ENCODE assay signal across 25 mouse cellular contexts in genomic region chr5:13411920-13412319, GRCm38 (mm10).
"Had no signal": no experiment of that assay in that cellular context is flagged by ENCODE, and none has a peak within 500 bp of the region (broad histone marks: within the 10 kb centered on the region; RNA-seq: fewer than 3 reads in every experiment).

No protein-coding gene starts in this region.

- H3K9ac ChIP-seq: heart, embryonic 12.5 days; hindbrain, embryonic 12.5 days; hindbrain, embryonic 14.5 days; intestine, embryonic 15.5 days; limb, embryonic 12.5 days; liver, embryonic 12.5 days; liver, embryonic 14.5 days had no signal

- H3K36me3 ChIP-seq: heart, embryonic 10.5 days; heart, embryonic 12.5 days; hindbrain, embryonic 10.5 days; hindbrain, embryonic 12.5 days; intestine, embryonic 15.5 days; limb, embryonic 12.5 days; liver, embryonic 12.5 days had no signal

- H3K9me3 ChIP-seq: heart, embryonic 10.5 days; heart, embryonic 12.5 days; hindbrain, embryonic 10.5 days; hindbrain, embryonic 12.5 days; intestine, embryonic 15.5 days; limb, embryonic 12.5 days; liver, embryonic 12.5 days had no signal

- H3K4me3 ChIP-seq: heart, embryonic 10.5 days; heart, embryonic 12.5 days; hindbrain, embryonic 10.5 days; hindbrain, embryonic 12.5 days; intestine, embryonic 15.5 days; limb, embryonic 12.5 days; liver, embryonic 12.5 days had no signal

- H3K27me3 ChIP-seq: heart, embryonic 12.5 days; hindbrain, embryonic 12.5 days; intestine, embryonic 15.5 days; limb, embryonic 12.5 days; liver, embryonic 12.5 days had no signal

- ATAC-seq: hindbrain, embryonic 16.5 days; inflammation-experienced regulatory T-cells, adult 6 months; intestine, embryonic 15.5 days; intestine, postnatal 0 days; liver, embryonic 12.5 days had no signal

- H3K27ac ChIP-seq: heart, embryonic 10.5 days; hindbrain, embryonic 10.5 days; hindbrain, embryonic 12.5 days; hindbrain, embryonic 14.5 days; intestine, embryonic 15.5 days; limb, embryonic 12.5 days; liver, embryonic 12.5 days; liver, embryonic 14.5 days had no signal

- DNase-seq: gastrocnemius, postnatal 10 days; gastrocnemius, postnatal 25 days; heart, adult 18-20 months; heart, postnatal 10 days; heart, postnatal 4 days; kidney, adult 18-20 months; kidney, adult 8-10 months; kidney, postnatal 10 days; kidney, postnatal 25 days; kidney, postnatal 4 days; layer of hippocampus, adult 9-11 months; layer of hippocampus, postnatal 36 days; left cerebral cortex, postnatal 4 days had no signal

- H3K4me1 ChIP-seq: heart, embryonic 10.5 days; heart, embryonic 12.5 days; hindbrain, embryonic 10.5 days; hindbrain, embryonic 12.5 days; intestine, embryonic 15.5 days; liver, embryonic 12.5 days had no signal

- H3K4me2 ChIP-seq: heart, embryonic 12.5 days; hindbrain, embryonic 12.5 days; hindbrain, embryonic 14.5 days; intestine, embryonic 15.5 days; limb, embryonic 12.5 days; liver, embryonic 12.5 days had no signal
